20 mouse cellular contexts compared by ENCODE assay signal in genomic region chr13:119638449-119638848, GRCm38 (mm10). TPM values are rescaled to one million over a fixed set of nuclear protein-coding genes. Genes with fewer than 3 reads are reported as not detected.
"Had no signal": no experiment of that assay in that cellular context is flagged by ENCODE, and none has a peak within 500 bp of the region (broad histone marks: within the 10 kb centered on the region; RNA-seq: fewer than 3 reads in every experiment).

No protein-coding gene starts in this region.

- H3K36me3 ChIP-seq: limb, embryonic 10.5 days; liver, embryonic 15.5 days; midbrain, embryonic 10.5 days; neural tube, embryonic 15.5 days; stomach, embryonic 15.5 days had no signal

- DNase-seq: lung, adult 2 months; lung, postnatal 4 days; midbrain, embryonic 14.5 days; right cerebral cortex, postnatal 4 days; spleen, adult 18-20 months; thymus, adult 2 months; thymus, postnatal 36 days had no signal

- H3K4me2 ChIP-seq: liver, embryonic 11.5 days; liver, embryonic 15.5 days; neural tube, embryonic 15.5 days; stomach, embryonic 15.5 days had no signal

- H3K27me3 ChIP-seq: liver, embryonic 15.5 days; stomach, embryonic 15.5 days had no signal

- H3K4me1 ChIP-seq: limb, embryonic 10.5 days; liver, embryonic 15.5 days; midbrain, embryonic 10.5 days; neural tube, embryonic 15.5 days; stomach, embryonic 15.5 days had no signal

- ATAC-seq: hindbrain, embryonic 16.5 days; inflammation-experienced regulatory T-cells, adult 6 months; intestine, postnatal 0 days; lung, postnatal 0 days had no signal

- H3K4me3 ChIP-seq: layer of hippocampus, adult 2 months; limb, embryonic 10.5 days; liver, embryonic 15.5 days; midbrain, embryonic 10.5 days; myocyte; neural tube, embryonic 15.5 days; stomach, embryonic 15.5 days had no signal

- H3K9ac ChIP-seq: liver, embryonic 15.5 days; neural tube, embryonic 15.5 days; stomach, embryonic 15.5 days had no signal

- H3K27ac ChIP-seq: layer of hippocampus, adult 2 months; limb, embryonic 10.5 days; liver, embryonic 15.5 days; midbrain, embryonic 10.5 days; neural tube, embryonic 15.5 days; stomach, embryonic 15.5 days had no signal

- H3K9me3 ChIP-seq: limb, embryonic 10.5 days; liver, embryonic 15.5 days; midbrain, embryonic 10.5 days; neural tube, embryonic 15.5 days; stomach, embryonic 15.5 days had no signal

RNA-seq across cellular contexts. Expression of gene Ccl28, which starts 14.8 kb away (rescaled TPM):
- polyA plus RNA-seq: liver, embryonic 15.5 days; myocyte; neural tube, embryonic 11.5 days had no signal
